Mouse (Mus musculus): Measurements from ENCODE around the gene Prr5l.

DNA sequence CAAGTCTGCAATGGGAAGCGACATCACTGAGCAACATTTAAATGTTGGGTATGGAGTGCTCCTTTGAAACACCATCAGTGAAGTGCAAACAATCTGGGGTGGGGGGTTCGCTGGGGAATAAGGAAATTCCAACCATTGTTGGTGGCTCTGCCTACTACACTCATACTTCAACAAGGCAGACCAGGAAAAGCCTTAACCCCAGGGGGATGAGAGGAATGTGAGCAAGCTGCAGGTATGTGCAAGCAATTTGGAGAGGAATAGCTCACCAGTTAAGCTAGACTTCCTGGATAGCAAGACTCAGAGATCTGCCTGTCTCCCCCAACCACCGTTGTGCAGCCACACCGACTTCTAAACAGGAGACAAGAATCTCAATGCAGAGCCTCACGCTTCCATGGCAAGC is 142.9 kb downstream of the Prr5l start:
- TF ChIP-seq CTCF (IDR thresholded peaks at IDR 0.05; ENCODE audit: control insufficient read depth, insufficient read depth, insufficient read length) (no peak), MAX (IDR thresholded peaks at IDR 0.05) (no peak), MYOG (IDR thresholded peaks at IDR 0.05; ENCODE audit: control insufficient read depth, extremely low read depth, insufficient read length) (no peak), USF1 (IDR thresholded peaks at IDR 0.05; ENCODE audit: low read depth) (no peak), CEBPB (IDR thresholded peaks at IDR 0.05; ENCODE audit: low read depth) (no peak), FOSL1 (IDR thresholded peaks at IDR 0.05; ENCODE audit: insufficient read depth, low read length, poor library complexity, severe bottlenecking) (no peak), MYOD1 (IDR thresholded peaks at IDR 0.05; ENCODE audit: control insufficient read depth, insufficient read length, low read depth) (no peak)
